Mouse (Mus musculus): ENCODE measurements at regions not wholly inside any gene's neighbourhood (a gene's known extent, or its start where the extent isn't known, plus 50 kb on each side); places are given as distances from the start of the nearest gene placed in this dataset.
A peak's percentile ranks its signal among the peaks of the same experiment; 100 is the strongest.

DNA sequence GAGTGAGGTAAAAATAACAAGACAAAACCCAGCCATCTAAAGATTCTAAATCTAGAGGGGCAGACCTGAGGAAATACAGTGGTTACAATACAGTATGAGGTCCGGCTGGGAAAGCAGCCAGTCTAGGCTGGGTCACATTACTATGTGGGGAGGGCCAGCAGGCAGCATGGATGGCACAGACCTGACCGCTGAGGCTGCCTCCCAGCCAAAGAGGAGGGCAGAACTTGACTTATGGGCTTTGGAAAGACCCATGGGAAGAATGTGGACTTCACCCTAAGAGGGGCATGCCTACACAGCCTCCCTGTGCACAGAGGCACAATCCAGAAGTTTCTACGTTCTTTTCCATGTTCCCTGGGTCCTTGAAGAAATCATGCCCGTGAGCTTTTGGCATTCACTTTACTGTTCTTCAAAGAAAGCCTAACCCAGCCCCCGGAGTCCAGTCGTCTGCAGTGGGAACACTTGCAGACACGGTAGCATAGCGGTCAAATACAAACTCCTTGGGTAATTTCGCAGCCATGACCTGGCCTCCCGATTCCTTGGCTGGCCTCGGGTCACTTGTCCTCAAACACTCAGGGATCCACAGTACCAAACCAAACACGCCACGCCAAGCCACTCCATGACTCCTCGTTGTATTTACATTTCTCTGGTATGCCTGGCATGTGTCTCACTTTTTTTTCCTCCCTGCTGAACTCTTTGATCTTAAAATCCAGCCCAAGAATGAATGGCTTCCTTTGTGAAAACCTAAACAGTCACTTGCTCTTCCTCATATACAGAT is 101.0 kb upstream of the Gm26657 start:
- ATAC-seq (ENCODE audit: insufficient read depth) = peak; percentile 84
- H3K4me2 ChIP-seq = peak overlapping the region; percentile 28

DNA sequence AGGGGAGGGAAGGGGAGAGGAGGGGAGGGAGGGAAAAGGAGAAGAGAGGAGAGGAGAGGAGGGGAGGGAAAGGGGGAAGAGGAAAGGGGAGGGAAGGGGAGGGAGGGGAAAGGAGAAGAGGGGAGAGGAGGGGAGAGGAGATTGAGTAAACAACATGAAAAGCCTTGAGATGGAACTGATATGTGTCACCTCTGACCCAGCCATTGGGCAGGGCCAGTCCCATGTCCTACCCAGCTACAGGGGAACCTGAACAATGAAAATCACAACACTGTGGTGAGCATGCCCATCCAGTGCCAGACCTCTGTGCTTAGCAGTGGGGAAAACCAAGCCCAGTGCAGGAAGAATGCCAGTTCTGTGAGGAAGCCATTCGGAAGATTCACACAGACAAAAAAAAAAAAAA is 103.6 kb upstream of the Gm26657 start:
- Histone ChIP-seq H3K27ac (ENCODE audit: low read depth) (no peak overlapping the region), H3K4me3 (ENCODE audit: low read depth, low read length) (no peak overlapping the region), H3K36me3 (ENCODE audit: insufficient read depth) (no peaks in the 10 kb centered on the region), H3K4me1 (ENCODE audit: insufficient read depth) (peaks cover 19% of the 10 kb centered on the region), H3K9me3 (ENCODE audit: low read depth, low read length) (no peaks in the 10 kb centered on the region), H3K9ac (no peak overlapping the region), H3K27me3 (ENCODE audit: insufficient read depth, low read length) (no peaks in the 10 kb centered on the region), H3K4me2 (no peak overlapping the region)
- DNase-seq (no peak), ATAC-seq (ENCODE audit: insufficient read depth) (no peak)
- WGBS = 67% methylated on average over 1 of the region's 1 CpGs
- no peak for TF ChIP-seq CTCF (IDR thresholded peaks at IDR 0.05; ENCODE audit: low read depth)

More for the DNA sequence above, 101.0 kb upstream of the Gm26657 start:
- peak; percentile 83 for DNase-seq
- Histone ChIP-seq H3K9ac (no peak overlapping the region), H3K4me3 (ENCODE audit: low read depth, low read length) (no peak overlapping the region), H3K4me1 (ENCODE audit: insufficient read depth) (peaks cover 29% of the 10 kb centered on the region), H3K27ac (ENCODE audit: low read depth) (peak overlapping the region; percentile 85), H3K27me3 (ENCODE audit: insufficient read depth, low read length) (no peaks in the 10 kb centered on the region), H3K36me3 (ENCODE audit: insufficient read depth) (no peaks in the 10 kb centered on the region), H3K9me3 (ENCODE audit: low read depth, low read length) (no peaks in the 10 kb centered on the region)
- 9% methylated on average over 14 of the region's 14 CpGs for WGBS
- no peak for TF ChIP-seq CTCF (IDR thresholded peaks at IDR 0.05; ENCODE audit: low read depth)

DNA sequence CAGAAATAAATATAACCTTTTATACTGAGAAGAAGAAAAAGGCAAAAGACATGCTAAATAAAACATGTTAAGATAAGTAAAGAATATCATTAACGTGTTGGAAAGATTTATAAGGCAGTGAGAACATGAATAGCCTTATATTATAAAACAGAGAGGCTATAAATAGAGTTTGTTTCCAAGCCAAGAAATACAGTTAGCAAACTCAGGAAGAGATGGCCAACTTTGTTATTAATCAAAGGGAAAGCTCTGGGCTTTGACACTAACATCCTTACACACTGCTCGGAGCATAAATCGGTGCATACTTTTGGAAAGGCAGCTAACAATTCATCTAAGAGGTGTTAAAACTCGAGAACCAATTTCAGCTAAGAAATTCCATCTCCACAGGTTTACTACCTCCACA is 106.3 kb upstream of the Gm26657 start:
- Histone ChIP-seq H3K36me3 (ENCODE audit: insufficient read depth) (no peaks in the 10 kb centered on the region), H3K27me3 (ENCODE audit: insufficient read depth, low read length) (no peaks in the 10 kb centered on the region), H3K9me3 (ENCODE audit: low read depth, low read length) (no peaks in the 10 kb centered on the region), H3K4me3 (ENCODE audit: low read depth, low read length) (no peak overlapping the region), H3K4me2 (no peak overlapping the region), H3K9ac (no peak overlapping the region), H3K4me1 (ENCODE audit: insufficient read depth) (peaks cover 3% of the 10 kb centered on the region), H3K27ac (ENCODE audit: low read depth) (no peak overlapping the region)
- ATAC-seq (ENCODE audit: insufficient read depth) (peak; percentile 77), DNase-seq (peak; percentile 89)
- 27% methylated on average over 4 of the region's 4 CpGs for WGBS
- TF ChIP-seq CTCF (IDR thresholded peaks at IDR 0.05; ENCODE audit: low read depth) = no peak

GRCm38 (mm10) chr4:56630251-56630650 is 109.6 kb upstream of the Gm26657 start:
- ATAC-seq (ENCODE audit: insufficient read depth) (no peak), DNase-seq (no peak)
- 66% methylated on average over 6 of the region's 6 CpGs for WGBS
- H3K36me3 ChIP-seq (ENCODE audit: insufficient read depth) = no peaks in the 10 kb centered on the region
- no peak overlapping the region for H3K4me2 ChIP-seq
- H3K4me1 ChIP-seq (ENCODE audit: insufficient read depth) = no peaks in the 10 kb centered on the region
- H3K4me3 ChIP-seq (ENCODE audit: low read depth, low read length) = no peak overlapping the region
- H3K9me3 ChIP-seq (ENCODE audit: low read depth, low read length) = no peaks in the 10 kb centered on the region
- no peaks in the 10 kb centered on the region for H3K27me3 ChIP-seq (ENCODE audit: insufficient read depth, low read length)
- no peak for TF ChIP-seq CTCF (IDR thresholded peaks at IDR 0.05; ENCODE audit: low read depth)
- no peak overlapping the region for H3K27ac ChIP-seq (ENCODE audit: low read depth)
- no peak overlapping the region for H3K9ac ChIP-seq

GRCm38 (mm10) chr4:56627206-56627605 is 112.7 kb upstream of the Gm26657 start:
- no peak for TF ChIP-seq CTCF (IDR thresholded peaks at IDR 0.05; ENCODE audit: low read depth)
- DNase-seq = no peak

DNA sequence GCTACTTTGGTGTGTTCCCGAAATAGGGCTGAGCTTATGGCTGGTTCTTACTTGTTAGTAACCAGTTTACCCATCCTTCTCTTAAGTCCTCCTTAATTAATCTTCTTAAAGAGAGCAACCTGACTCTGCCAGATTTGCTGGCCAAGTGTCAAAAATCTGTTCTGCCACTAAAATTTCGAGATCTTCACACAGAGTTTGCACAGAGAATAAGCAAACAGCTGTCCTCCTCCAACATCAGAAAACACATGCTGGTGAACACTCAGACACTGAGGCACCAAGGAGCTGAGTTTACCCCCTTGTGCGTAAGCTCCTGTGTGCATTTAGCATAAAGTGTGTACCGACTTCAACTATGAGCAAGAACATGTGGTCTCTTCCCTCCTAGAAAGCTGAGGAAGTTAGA is 118.1 kb upstream of the Gm26657 start:
- H3K36me3 ChIP-seq (ENCODE audit: insufficient read depth) = no peaks in the 10 kb centered on the region
- H3K27ac ChIP-seq (ENCODE audit: low read depth) = no peak overlapping the region
- no peak for TF ChIP-seq CTCF (IDR thresholded peaks at IDR 0.05; ENCODE audit: low read depth)
- H3K27me3 ChIP-seq (ENCODE audit: insufficient read depth, low read length) = no peaks in the 10 kb centered on the region
- 68% methylated on average over 4 of the region's 4 CpGs for WGBS
- H3K9ac ChIP-seq = no peak overlapping the region
- H3K4me1 ChIP-seq (ENCODE audit: insufficient read depth) = no peaks in the 10 kb centered on the region
- ATAC-seq (ENCODE audit: insufficient read depth) = no peak
- DNase-seq = no peak
- H3K4me3 ChIP-seq (ENCODE audit: low read depth, low read length) = no peak overlapping the region
- no peak overlapping the region for H3K4me2 ChIP-seq
- no peaks in the 10 kb centered on the region for H3K9me3 ChIP-seq (ENCODE audit: low read depth, low read length)

More at GRCm38 (mm10) chr4:56627206-56627605, 112.7 kb upstream of the Gm26657 start:
- Histone ChIP-seq H3K4me1 (ENCODE audit: insufficient read depth) (no peaks in the 10 kb centered on the region), H3K27me3 (ENCODE audit: insufficient read depth, low read length) (no peaks in the 10 kb centered on the region), H3K9ac (no peak overlapping the region), H3K27ac (ENCODE audit: low read depth) (no peak overlapping the region), H3K4me3 (ENCODE audit: low read depth, low read length) (no peak overlapping the region), H3K36me3 (ENCODE audit: insufficient read depth) (no peaks in the 10 kb centered on the region), H3K9me3 (ENCODE audit: low read depth, low read length) (no peaks in the 10 kb centered on the region), H3K4me2 (no peak overlapping the region)
- WGBS = 60% methylated on average over 7 of the region's 7 CpGs
- ATAC-seq (ENCODE audit: insufficient read depth) = no peak

GRCm38 (mm10) chr4:56621356-56621755 is 118.5 kb upstream of the Gm26657 start:
- no peaks in the 10 kb centered on the region for H3K36me3 ChIP-seq (ENCODE audit: insufficient read depth)
- DNase-seq (no peak), ATAC-seq (ENCODE audit: insufficient read depth) (no peak)
- TF ChIP-seq CTCF (IDR thresholded peaks at IDR 0.05; ENCODE audit: low read depth) = no peak
- no peak overlapping the region for H3K4me2 ChIP-seq
- WGBS = 85% methylated on average over 1 of the region's 1 CpGs
- H3K4me3 ChIP-seq (ENCODE audit: low read depth, low read length) = no peak overlapping the region
- no peak overlapping the region for H3K27ac ChIP-seq (ENCODE audit: low read depth)
- no peaks in the 10 kb centered on the region for H3K27me3 ChIP-seq (ENCODE audit: insufficient read depth, low read length)
- no peaks in the 10 kb centered on the region for H3K9me3 ChIP-seq (ENCODE audit: low read depth, low read length)
- H3K9ac ChIP-seq = no peak overlapping the region
- H3K4me1 ChIP-seq (ENCODE audit: insufficient read depth) = no peaks in the 10 kb centered on the region

Measured in lung, embryonic 14.5 days (tissue).